Mouse (Mus musculus) midbrain, embryonic 12.5 days (tissue): ENCODE data around the gene Itk. TPM values are rescaled to one million over a fixed set of nuclear protein-coding genes. Genes with fewer than 3 reads are reported as not detected.

Experiments used
- ATAC-seq: fragments of 200-750 bp; cut with Nextera tagmentation; 2 replicates; pipeline ENCODE4 v1.8.0; 2017; ENCODE audit warnings: low read depth, moderate TSS enrichment, moderate library complexity; ENCODE audit not compliant: low FRiP score
- H3K27ac ChIP-seq: fragments of 300-500 bp; sonication (generic); replicated peaks from 2 replicates; pipeline ENCODE4 v1.5.1; 2016; ENCODE audit warnings: mild to moderate bottlenecking
- H3K27me3 ChIP-seq: fragments of 300-500 bp; sonication (generic); 2 replicates; pipeline ENCODE4 v1.6.1; 2016; ENCODE audit warnings: mild to moderate bottlenecking
- H3K36me3 ChIP-seq: fragments of 300-500 bp; sonication (generic); 2 replicates; pipeline ENCODE4 v1.6.1; 2016
- H3K4me1 ChIP-seq: fragments of 300-500 bp; sonication (generic); 2 replicates; pipeline ENCODE4 v1.6.1; 2016
- H3K4me2 ChIP-seq: fragments of 300-500 bp; sonication (generic); replicated peaks from 2 replicates; pipeline ENCODE4 v1.6.1; 2016; ENCODE audit warnings: mild to moderate bottlenecking, moderate library complexity
- H3K4me3 ChIP-seq: fragments of 300-500 bp; sonication (generic); 2 replicates; pipeline ENCODE4 v1.5.1; 2016; ENCODE audit warnings: mild to moderate bottlenecking
- H3K9ac ChIP-seq: fragments of 300-500 bp; sonication (generic); replicated peaks from 2 replicates; pipeline ENCODE4 v1.6.1; 2016; ENCODE audit warnings: mild to moderate bottlenecking, moderate library complexity
- H3K9me3 ChIP-seq: fragments of 300-500 bp; sonication (generic); 2 replicates; pipeline ENCODE4 v1.6.1; 2016; ENCODE audit warnings: mild to moderate bottlenecking
- WGBS: fragments of 180-500 bp; shearing (Covaris S2); methylation state at CpG from one replicate; pipeline ENCODE4 v1.1.7; 2016; 5-methylcytosine and 5-hydroxymethylcytosine counted together
- polyA plus RNA-seq: library from polyadenylated mRNA; unstranded; fragments of >200 nt; fragmentation: Nextera tagmentation; extraction: Ambion mirVana; gene quantifications from 2 replicates; pipeline ENCODE4 v1.2.1, GENCODE M21; 2016

The Itk gene
- polyA plus RNA-seq, 1 experiment from 2014 or later: 0.06 TPM

GRCm38 (mm10) chr11:46299901-46300300, 89.4 kb downstream of the Itk start:
- WGBS: 31% methylated on average over 6 of the region's 6 CpGs
- no peak for ATAC-seq

DNA sequence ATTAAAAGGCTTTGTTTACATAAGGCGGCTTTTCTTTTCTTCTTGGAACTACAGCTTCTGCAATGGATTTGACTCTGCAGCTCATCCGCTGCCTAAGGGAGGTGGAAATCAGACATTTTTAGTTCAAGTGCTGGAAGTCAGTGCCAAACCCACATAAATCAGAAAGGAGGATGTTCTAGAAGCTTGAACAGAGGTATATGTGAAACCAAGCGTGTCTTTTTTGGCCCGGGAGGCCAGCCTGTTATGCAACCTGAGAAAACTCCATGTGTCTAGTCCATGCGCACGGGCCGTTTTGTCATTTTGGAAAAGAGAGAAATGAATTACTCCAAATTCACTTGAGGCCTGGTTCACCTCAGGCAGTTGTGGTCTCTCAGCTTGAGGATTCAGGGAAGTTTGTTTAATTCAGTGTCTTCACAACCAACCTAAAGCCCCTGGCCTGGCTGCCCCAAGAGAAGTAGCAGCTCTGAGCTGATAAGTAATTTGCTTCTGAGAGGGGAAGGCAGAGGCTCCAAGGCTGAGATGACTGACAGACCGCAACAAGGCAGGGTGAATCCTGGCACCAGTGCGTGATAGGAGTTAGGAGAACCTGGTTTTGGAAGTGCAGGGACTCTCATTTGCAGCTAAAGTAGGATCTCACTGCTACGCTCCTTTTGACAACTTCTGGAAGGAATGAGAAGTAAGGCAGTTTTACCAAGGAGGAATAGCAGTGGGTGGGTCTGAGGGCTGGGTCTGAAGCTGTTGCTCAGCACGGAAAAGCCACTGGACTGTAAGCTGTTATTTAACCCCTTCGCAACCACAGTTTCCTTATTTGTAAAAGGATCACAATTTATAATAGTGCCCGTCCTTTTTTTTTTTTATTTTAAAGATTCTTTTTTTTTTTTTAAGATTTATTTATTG, 90.2 kb downstream of the Itk start:
- Histone ChIP-seq H3K4me2 (no peak overlapping the region), H3K27me3 (no peaks in the 10 kb centered on the region), H3K4me1 (peaks cover 11% of the 10 kb centered on the region), H3K27ac (no peak overlapping the region), H3K9ac (no peak overlapping the region), H3K4me3 (no peak overlapping the region), H3K9me3 (no peaks in the 10 kb centered on the region), H3K36me3 (no peaks in the 10 kb centered on the region)
- 79% methylated on average over 13 of the region's 13 CpGs for WGBS
- ATAC-seq: no peak

More at GRCm38 (mm10) chr11:46299901-46300300, 89.4 kb downstream of the Itk start:
- no peak overlapping the region for H3K4me2 ChIP-seq
- H3K4me3 ChIP-seq: no peak overlapping the region
- H3K36me3 ChIP-seq: no peaks in the 10 kb centered on the region
- H3K27me3 ChIP-seq: no peaks in the 10 kb centered on the region
- no peaks in the 10 kb centered on the region for H3K9me3 ChIP-seq
- no peak overlapping the region for H3K9ac ChIP-seq
- H3K27ac ChIP-seq: no peak overlapping the region
- peaks cover 13% of the 10 kb centered on the region for H3K4me1 ChIP-seq

DNA sequence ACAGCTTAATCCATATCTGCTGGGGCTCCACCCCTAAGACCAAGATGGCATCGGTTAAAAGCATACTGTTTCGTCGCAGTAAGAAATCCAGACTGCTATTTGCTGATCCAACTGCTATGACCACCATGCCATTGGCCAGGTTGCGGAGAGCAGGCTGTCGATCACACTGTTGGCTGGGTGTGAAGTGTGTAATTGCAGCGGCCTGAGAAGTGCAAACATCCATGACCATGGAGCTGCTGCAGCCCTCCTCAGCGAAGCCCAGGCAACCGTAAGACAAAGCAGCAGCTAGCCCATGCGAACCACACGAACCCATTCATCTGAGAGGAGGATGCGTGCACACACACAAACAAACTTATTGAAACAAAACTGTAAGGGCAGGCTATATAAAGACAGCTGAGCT, 94.9 kb downstream of the Itk start:
- H3K4me1 ChIP-seq: peaks cover 11% of the 10 kb centered on the region; the same call in 1 of the 2 replicates
- no peak overlapping the region for H3K4me2 ChIP-seq
- no peak overlapping the region for H3K4me3 ChIP-seq
- 77% methylated on average over 11 of the region's 11 CpGs for WGBS
- H3K36me3 ChIP-seq: peaks cover 3% of the 10 kb centered on the region
- no peak for ATAC-seq
- H3K27ac ChIP-seq: no peak overlapping the region
- H3K9me3 ChIP-seq: no peaks in the 10 kb centered on the region
- H3K27me3 ChIP-seq: no peaks in the 10 kb centered on the region
- H3K9ac ChIP-seq: no peak overlapping the region

- Histone ChIP-seq H3K4me1 (peaks cover 8% of the 10 kb centered on the region; the same call in 1 of the 2 replicates), H3K4me3 (no peak overlapping the region), H3K27me3 (no peaks in the 10 kb centered on the region), H3K4me2 (no peak overlapping the region), H3K27ac (no peak overlapping the region), H3K36me3 (peaks cover 12% of the 10 kb centered on the region), H3K9ac (no peak overlapping the region), H3K9me3 (no peaks in the 10 kb centered on the region)
- ATAC-seq: no peak
- 83% methylated on average over 5 of the region's 5 CpGs for WGBS
Observed at GRCm38 (mm10) chr11:46293491-46293890, 95.8 kb downstream of the Itk start.

DNA sequence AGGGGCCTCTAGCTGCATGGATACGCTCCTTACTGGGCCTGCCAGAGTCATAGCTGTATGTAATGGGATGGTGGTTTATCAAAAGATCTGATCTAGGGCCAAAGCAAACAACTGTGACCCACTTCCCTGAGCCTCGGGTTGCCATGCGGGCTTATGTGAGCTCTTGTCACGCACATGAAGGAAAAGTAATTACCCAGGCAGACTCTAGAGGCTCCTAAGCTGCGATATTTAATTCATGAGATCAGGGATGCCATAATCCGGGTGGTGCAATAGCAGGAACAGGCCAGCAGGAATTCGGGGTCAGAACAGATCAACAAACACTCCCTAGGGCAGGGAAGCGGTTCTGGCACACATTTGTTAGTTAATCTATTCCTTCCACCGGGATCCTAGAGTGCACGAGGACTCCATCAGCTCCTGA, 98.3 kb downstream of the Itk start:
- H3K4me1 ChIP-seq: peaks cover 8% of the 10 kb centered on the region; the same call in 1 of the 2 replicates
- no peak overlapping the region for H3K9ac ChIP-seq
- WGBS: 15% methylated on average over 10 of the region's 10 CpGs
- ATAC-seq: peak; percentile 89
- no peak overlapping the region for H3K4me3 ChIP-seq
- H3K27me3 ChIP-seq: no peaks in the 10 kb centered on the region
- no peak overlapping the region for H3K4me2 ChIP-seq
- peak overlapping the region; percentile 55; the same call in 1 of the 2 replicates for H3K27ac ChIP-seq
- H3K36me3 ChIP-seq: peaks cover 21% of the 10 kb centered on the region
- no peaks in the 10 kb centered on the region for H3K9me3 ChIP-seq

DNA sequence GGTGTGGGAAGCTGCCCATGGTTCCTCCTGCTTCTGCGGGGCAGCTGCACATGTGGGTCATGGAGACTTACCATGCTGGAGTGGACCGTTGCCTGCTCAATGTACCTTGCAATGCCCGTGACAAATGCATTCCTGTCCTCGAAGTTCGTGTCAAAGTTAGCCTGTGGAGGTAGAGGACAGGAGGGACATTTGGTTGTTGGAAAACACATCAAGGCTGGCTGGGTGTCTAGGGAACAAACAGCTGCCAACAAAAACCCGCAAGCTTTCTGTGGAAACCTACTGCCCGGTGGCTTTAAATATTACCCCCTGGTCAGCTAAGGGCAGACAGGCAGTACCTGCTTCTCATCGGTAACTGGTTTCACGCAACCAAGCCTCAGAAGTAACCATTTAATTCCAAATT, 99.8 kb downstream of the Itk start:
- no peak for ATAC-seq
- H3K4me2 ChIP-seq: no peak overlapping the region
- H3K27me3 ChIP-seq: no peaks in the 10 kb centered on the region
- peaks cover 27% of the 10 kb centered on the region for H3K36me3 ChIP-seq
- H3K4me3 ChIP-seq: no peak overlapping the region
- H3K4me1 ChIP-seq: peaks cover 8% of the 10 kb centered on the region; the same call in 1 of the 2 replicates
- H3K27ac ChIP-seq: no peak overlapping the region
- H3K9me3 ChIP-seq: no peaks in the 10 kb centered on the region
- WGBS: 92% methylated on average over 9 of the region's 9 CpGs
- no peak overlapping the region for H3K9ac ChIP-seq

GRCm38 (mm10) chr11:46289022-46289421, 100.3 kb downstream of the Itk start:
- H3K9ac ChIP-seq: no peak overlapping the region
- H3K36me3 ChIP-seq: peaks cover 33% of the 10 kb centered on the region
- no peaks in the 10 kb centered on the region for H3K9me3 ChIP-seq
- H3K27ac ChIP-seq: no peak overlapping the region
- H3K4me2 ChIP-seq: no peak overlapping the region
- WGBS: 52% methylated on average over 4 of the region's 4 CpGs
- peaks cover 8% of the 10 kb centered on the region; the same call in 1 of the 2 replicates for H3K4me1 ChIP-seq
- H3K27me3 ChIP-seq: no peaks in the 10 kb centered on the region
- no peak overlapping the region for H3K4me3 ChIP-seq
- no peak for ATAC-seq

DNA sequence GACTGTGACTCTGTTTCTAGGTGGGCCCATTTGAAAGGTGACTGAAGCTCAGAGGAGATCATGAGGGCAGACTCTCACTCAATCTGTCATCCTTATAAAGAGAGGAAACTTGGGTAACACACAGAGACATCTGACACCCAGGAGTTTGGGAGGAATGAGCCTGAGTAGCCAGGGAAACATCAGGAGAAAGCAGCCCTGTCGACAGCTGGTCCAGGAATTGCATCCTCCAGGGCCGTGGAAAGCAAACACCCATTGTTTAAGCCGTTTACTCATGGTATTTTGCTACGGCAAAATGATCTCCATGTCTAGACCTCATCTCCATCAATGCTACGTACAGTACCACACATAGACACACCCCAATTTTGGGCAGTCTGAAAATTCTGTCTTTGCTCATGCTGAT, 101.2 kb downstream of the Itk start:
- no peak overlapping the region for H3K4me3 ChIP-seq
- ATAC-seq: no peak
- no peak overlapping the region for H3K27ac ChIP-seq
- no peak overlapping the region for H3K4me2 ChIP-seq
- no peak overlapping the region for H3K9ac ChIP-seq
- peaks cover 8% of the 10 kb centered on the region; the same call in 1 of the 2 replicates for H3K4me1 ChIP-seq
- WGBS: 72% methylated on average over 5 of the region's 5 CpGs
- no peaks in the 10 kb centered on the region for H3K27me3 ChIP-seq
- H3K36me3 ChIP-seq: peaks cover 41% of the 10 kb centered on the region
- no peaks in the 10 kb centered on the region for H3K9me3 ChIP-seq

DNA sequence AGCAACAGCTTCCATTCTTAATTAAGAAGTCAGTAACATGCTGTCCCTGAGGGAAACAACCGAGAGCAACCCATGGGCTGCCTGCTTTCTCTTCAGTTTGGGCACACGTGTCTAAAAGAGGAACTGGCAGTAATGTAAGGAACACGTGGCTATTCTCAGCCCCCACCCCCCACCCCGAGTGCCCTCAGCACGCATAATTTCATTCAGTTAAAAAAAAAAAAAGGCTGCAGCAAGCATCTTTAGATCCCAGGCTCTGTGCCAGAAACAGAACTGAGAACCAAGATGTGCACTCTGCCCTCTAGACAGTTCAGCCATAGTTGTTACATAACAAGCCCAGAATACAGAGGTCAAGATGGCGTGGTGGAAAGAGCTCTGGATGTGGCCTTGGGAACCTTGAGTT, 102.5 kb downstream of the Itk start:
- WGBS: 58% methylated on average over 6 of the region's 6 CpGs
- no peaks in the 10 kb centered on the region for H3K9me3 ChIP-seq
- no peaks in the 10 kb centered on the region for H3K27me3 ChIP-seq
- no peak overlapping the region for H3K4me2 ChIP-seq
- no peak overlapping the region for H3K27ac ChIP-seq
- H3K4me3 ChIP-seq: no peak overlapping the region
- H3K36me3 ChIP-seq: peaks cover 54% of the 10 kb centered on the region
- ATAC-seq: no peak
- no peak overlapping the region for H3K9ac ChIP-seq
- H3K4me1 ChIP-seq: peaks cover 8% of the 10 kb centered on the region; the same call in 1 of the 2 replicates

DNA sequence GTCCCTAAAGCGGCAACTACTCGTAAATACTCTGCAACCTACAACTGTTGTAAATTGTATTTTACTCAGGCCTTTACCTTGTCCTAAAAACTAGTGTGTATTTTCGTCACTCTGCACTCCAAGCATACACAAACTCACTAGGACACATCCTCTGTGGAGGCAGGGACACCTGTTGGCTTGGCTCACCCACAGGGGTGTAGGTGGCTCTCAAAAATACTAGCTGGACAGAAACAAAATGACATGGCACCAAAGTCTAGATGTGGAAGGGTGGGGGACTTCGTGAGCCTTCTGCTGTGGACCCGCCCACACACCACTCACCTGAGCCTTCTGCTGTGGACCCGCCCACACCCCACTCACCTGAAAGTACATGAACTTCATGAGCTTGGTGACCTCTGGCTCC, 105.5 kb downstream of the Itk start:
- Histone ChIP-seq H3K4me1 (no peaks in the 10 kb centered on the region), H3K4me2 (no peak overlapping the region), H3K9me3 (no peaks in the 10 kb centered on the region), H3K36me3 (peaks cover 66% of the 10 kb centered on the region), H3K9ac (no peak overlapping the region), H3K27ac (no peak overlapping the region), H3K27me3 (no peaks in the 10 kb centered on the region), H3K4me3 (no peak overlapping the region)
- 94% methylated on average over 6 of the region's 6 CpGs for WGBS
- no peak for ATAC-seq

DNA sequence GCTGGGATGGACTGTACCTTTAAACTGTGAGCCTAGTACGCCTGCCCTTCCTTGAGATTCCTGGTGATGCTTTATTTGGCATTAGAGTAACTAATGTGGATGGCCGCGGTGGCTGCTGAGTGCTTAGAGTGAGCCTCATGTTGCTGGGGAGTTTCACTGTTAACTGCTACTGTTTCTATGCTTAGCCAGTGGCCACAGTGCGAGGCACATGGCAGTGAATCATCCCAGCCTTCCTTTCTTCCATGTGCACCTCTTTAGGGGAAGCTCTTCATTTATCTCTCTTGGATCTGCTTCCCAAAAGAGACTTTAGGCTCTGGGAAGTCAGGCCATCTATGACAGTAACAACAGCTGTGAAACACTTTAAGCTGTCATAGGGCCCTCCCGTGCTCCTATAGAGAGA, 106.7 kb downstream of the Itk start:
- no peak for ATAC-seq
- H3K9ac ChIP-seq: no peak overlapping the region
- H3K27ac ChIP-seq: no peak overlapping the region
- no peak overlapping the region for H3K4me3 ChIP-seq
- H3K4me1 ChIP-seq: no peaks in the 10 kb centered on the region
- H3K9me3 ChIP-seq: no peaks in the 10 kb centered on the region
- no peak overlapping the region for H3K4me2 ChIP-seq
- WGBS: 94% methylated on average over 5 of the region's 5 CpGs
- H3K27me3 ChIP-seq: no peaks in the 10 kb centered on the region
- H3K36me3 ChIP-seq: peaks cover 66% of the 10 kb centered on the region

- no peak for ATAC-seq
- Histone ChIP-seq H3K27ac (no peak overlapping the region), H3K9me3 (no peaks in the 10 kb centered on the region), H3K27me3 (no peaks in the 10 kb centered on the region), H3K4me3 (no peak overlapping the region), H3K9ac (no peak overlapping the region), H3K36me3 (peaks cover 76% of the 10 kb centered on the region), H3K4me1 (no peaks in the 10 kb centered on the region; the same call in 1 of the 2 replicates), H3K4me2 (no peak overlapping the region)
- 88% methylated on average over 12 of the region's 12 CpGs for WGBS
Observed at GRCm38 (mm10) chr11:46278709-46279108, 110.6 kb downstream of the Itk start.
